Mouse (Mus musculus) lung, postnatal 0 days (tissue): ENCODE measurements around the gene Atp2b4.

Experiments
- CTCF ChIP-seq: IDR thresholded peaks from 2 replicates; pipeline ENCODE4 v1.5.1; 2016; ENCODE audit warnings: antibody characterized with exemption, mild to moderate bottlenecking
- EP300 ChIP-seq: IDR thresholded peaks from 2 replicates; pipeline ENCODE4 v1.6.1; 2016; ENCODE audit warnings: antibody characterized with exemption, mild to moderate bottlenecking, control low read depth

GRCm38 (mm10) chr1:133784621-133785020 is 16.2 kb downstream of the Atp2b4 start:
- TF ChIP-seq CTCF = no peak
- no peak for TF ChIP-seq EP300
